Mouse (Mus musculus): ENCODE measurements around the gene Kremen2.

Gene Kremen2

GRCm38 (mm10) chr17:23730441-23730840 lies 15.2 kb downstream of the Kremen2 start:
- DNase-seq, result no peak

DNA sequence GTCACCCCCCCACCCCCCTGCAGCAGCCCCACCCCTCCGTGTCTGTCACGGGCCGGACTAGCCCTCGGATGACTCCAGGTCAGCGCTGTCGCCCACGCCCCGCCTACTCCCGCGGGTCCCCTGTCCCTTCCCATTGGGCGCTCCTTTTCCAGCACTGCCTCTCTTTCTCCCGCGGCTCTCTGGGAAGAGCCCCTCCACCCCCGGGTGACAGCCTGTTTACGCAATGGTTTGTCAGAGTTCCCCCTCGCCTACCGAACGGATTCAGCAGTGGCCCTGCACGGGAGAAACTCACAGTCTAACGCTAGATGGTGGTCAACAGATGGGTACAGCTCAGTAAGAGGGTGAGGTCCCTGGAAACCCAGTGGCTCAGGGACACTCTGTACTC lies 18.9 kb downstream of the Kremen2 start:
- peak; percentile 66 to 76 for DNase-seq

- DNase-seq, result peak; percentile 95 to 97
These were observed 19.5 kb downstream of the Kremen2 start, which contains the start of gene Pkmyt1 for GRCm38 (mm10) chr17:23725999-23726757. Gene Pkmyt1 (plus strand): TSS chr17:23726336.

GRCm38 (mm10) chr17:23725477-23725876 lies 20.2 kb downstream of the Kremen2 start:
- no peak for DNase-seq

DNA sequence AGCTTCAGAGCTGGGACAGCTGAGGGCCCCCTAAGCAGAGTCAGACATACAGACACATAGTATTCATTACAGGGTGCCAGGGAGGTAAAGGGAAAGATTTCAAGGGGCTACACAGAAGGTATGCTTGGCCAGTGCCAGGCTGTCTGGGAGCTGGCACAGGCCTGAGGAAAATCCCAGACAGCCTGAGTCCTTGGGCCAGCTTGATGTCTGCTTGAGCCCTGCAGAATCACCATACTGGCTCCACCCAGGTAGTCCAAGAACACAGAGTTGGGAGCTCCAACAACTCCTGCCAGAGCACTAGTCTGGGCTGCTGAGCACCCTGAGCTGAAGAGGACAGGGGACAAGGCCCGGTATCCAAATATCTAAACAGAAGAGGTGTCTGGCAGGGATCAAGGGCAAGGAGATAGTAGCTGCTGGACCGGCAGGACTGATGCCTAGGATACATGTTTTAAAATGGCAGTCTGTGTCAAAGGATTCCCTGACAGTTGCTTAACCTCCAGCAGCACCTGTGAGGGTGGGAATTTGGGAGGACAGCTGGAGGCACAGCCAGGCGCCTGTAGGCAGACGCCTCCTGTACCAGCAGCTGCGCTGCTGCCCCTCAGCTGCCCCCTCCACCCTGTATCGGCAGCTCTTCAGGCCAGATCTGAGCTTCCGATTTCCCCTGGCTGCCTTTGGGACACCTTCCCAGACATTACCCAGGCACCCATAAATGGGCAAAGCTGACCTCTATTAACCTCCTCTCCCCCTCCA lies 23.1 kb downstream of the Kremen2 start, which contains the start of gene 1520401A03Rik:
Gene 1520401A03Rik, minus strand, starts transcription at position 408 of the 750 bp plus-strand sequence.
- no peak for DNase-seq

DNA sequence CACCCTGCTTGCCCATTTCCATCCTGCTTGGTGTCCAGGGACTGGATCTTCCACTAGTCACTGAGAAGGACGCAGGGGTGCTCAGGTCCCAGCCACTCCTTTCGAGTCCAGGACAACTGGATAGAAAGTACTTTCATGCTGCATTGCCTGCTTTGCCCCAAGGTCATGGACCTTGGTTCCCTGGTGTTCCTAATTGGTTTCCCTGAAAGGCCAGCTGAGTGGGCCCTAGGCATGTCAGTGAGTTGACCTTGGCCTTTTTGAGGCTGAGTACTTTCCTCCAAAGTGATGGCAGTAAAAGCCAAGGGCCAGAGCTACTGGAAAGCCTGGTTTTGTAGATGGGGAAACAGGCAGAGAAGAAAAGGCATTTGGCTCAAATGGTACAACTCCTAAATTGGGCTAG lies 23.7 kb downstream of the Kremen2 start:
- no peak for DNase-seq

DNA sequence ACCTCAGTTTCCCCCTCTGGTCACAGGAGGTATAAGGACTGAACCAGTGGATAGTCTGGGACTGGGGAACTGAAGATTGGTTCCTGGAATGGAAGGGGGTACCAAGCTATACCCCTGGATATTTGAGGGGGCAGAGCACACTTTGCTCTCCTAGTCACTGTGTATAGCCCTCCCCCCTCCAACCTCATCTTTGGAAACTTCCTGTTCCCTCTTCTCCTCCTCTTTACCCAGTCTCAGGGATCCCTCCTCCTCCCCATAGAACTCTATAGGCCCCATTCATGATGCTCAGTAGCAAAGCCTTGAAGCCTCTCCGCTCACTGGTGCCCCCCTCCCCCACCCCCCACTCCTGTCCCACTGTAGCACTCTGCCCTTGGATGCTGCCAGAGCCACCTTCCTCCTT lies 26.2 kb downstream of the Kremen2 start:
- no peak for DNase-seq

- DNase-seq, result no peak
These were observed 28.6 kb downstream of the Kremen2 start for GRCm38 (mm10) chr17:23717003-23717402.

- peak; percentile 80 to 89 for DNase-seq
These were observed 39.4 kb downstream of the Kremen2 start for GRCm38 (mm10) chr17:23706212-23706611.

- DNase-seq, result no peak
These were observed 40.0 kb downstream of the Kremen2 start for GRCm38 (mm10) chr17:23705525-23706104.

- DNase-seq, result no peak
These were observed 40.9 kb downstream of the Kremen2 start for GRCm38 (mm10) chr17:23704741-23705140.

DNA sequence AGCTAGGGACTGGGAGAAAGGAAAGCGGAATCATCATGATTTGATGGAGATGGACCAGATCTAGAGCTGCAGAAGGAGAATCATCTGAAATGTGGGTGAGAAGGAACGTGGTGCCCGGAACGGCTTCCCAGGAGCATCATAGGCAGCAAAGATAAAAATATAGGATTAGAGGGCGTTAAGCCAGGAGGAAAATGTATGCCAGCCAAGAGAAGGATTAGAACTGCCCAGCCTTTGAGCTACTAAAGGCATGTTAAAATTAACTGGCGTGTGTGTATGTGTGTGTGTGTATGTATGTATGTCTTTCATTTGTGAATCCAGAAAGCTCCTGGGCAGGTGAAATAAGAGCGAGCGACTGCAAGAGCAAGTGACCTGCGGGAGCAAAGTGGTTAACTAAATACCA lies 42.3 kb downstream of the Kremen2 start:
- no peak for DNase-seq

- peak; percentile 95 to 98 for DNase-seq
These were observed 45.6 kb downstream of the Kremen2 start for GRCm38 (mm10) chr17:23700079-23700478.

GRCm38 (mm10) chr17:23699131-23700077 lies 46.2 kb downstream of the Kremen2 start:
- DNase-seq, result peak; percentile 71 to 75

GRCm38 (mm10) chr17:23695801-23696200 lies 49.8 kb downstream of the Kremen2 start:
- DNase-seq, result no peak

GRCm38 (mm10) chr17:23694491-23694890 lies 51.1 kb downstream of the Kremen2 start:
- DNase-seq, result no peak

Data from cerebellum, adult 18-20 months (tissue).